Mouse (Mus musculus) liver, embryonic 14.5 days (tissue): Measurements from ENCODE around the gene Tmcc3.

Experiments used
- CTCF ChIP-seq: IDR thresholded peaks from 2 replicates; pipeline ENCODE4 v1.5.1; 2016; ENCODE audit warnings: antibody characterized with exemption, low read depth, control low read depth
- EP300 ChIP-seq: IDR thresholded peaks from 2 replicates; pipeline ENCODE4 v1.6.1; 2016; ENCODE audit warnings: antibody characterized with exemption, low read depth

DNA sequence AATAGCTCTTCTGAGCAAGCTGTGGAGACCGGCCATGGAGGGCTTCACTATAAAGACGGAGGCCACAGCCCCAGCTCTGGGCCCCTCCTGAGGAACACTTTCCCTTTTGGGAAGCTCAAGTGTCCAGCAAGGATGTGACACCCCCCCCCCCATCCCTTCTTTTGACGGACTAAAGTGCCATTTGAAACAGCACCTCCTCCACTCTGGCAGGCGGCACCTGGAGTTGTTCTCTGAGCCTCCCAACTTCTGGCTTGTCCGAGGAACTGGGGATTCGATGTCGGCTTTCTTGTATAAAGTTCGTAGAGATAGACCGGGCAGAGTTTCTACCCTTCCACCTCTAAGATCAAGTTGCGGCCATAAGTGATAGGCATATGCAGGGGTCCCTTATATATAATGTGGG is 203.8 kb downstream of the Tmcc3 start:
- no peak for TF ChIP-seq CTCF
- no peak for TF ChIP-seq EP300
